Mouse (Mus musculus) heart, adult 2 months (tissue): ENCODE data around the gene Itpr1. TPM values are rescaled to one million over a fixed set of nuclear protein-coding genes. Genes with fewer than 3 reads are reported as not detected.

Experiments used
- DNase-seq, 2 experiments: peaks; one replicate each; pipeline ENCODE4 v3.0.0; 2021
- H3K27ac ChIP-seq: fragments of 200-600 bp; 2 replicates; pipeline ENCODE4 v1.8.1; 2022
- H3K27me3 ChIP-seq: fragments of 200-500 bp; 2 replicates; pipeline ENCODE4 v1.6.1; 2012; ENCODE audit warnings: mild to moderate bottlenecking, low read length, inconsistent platforms, mixed read lengths; ENCODE audit not compliant: control insufficient read depth, insufficient read depth
- H3K36me3 ChIP-seq: fragments of 200-500 bp; 2 replicates; pipeline ENCODE4 v1.6.1; 2012; ENCODE audit warnings: low read length, inconsistent platforms; ENCODE audit not compliant: control insufficient read depth, insufficient read depth
- H3K4me1 ChIP-seq: fragments of 200-500 bp; 2 replicates; pipeline ENCODE4 v1.6.1; 2011; ENCODE audit warnings: low read length; ENCODE audit not compliant: control insufficient read depth, insufficient read depth
- H3K4me3 ChIP-seq: fragments of 200-600 bp; 2 replicates; pipeline ENCODE4 v1.8.1; 2022
- H3K79me2 ChIP-seq: fragments of 200-500 bp; replicated peaks from 2 replicates; pipeline ENCODE4 v1.6.1; 2012; ENCODE audit warnings: mild to moderate bottlenecking, inconsistent platforms, low read length, moderate library complexity, mixed read lengths; ENCODE audit not compliant: control insufficient read depth, insufficient read depth
- H3K9ac ChIP-seq: fragments of 200-500 bp; 2 replicates; pipeline ENCODE4 v1.6.1; 2012; ENCODE audit warnings: low read depth, mild to moderate bottlenecking, control low read depth, inconsistent platforms, low read length, mixed read lengths
- CTCF ChIP-seq: fragments of 200-600 bp; IDR thresholded peaks from 2 replicates; pipeline ENCODE4 v1.8.1; 2022; ENCODE audit warnings: antibody characterized with exemption, mild to moderate bottlenecking, moderate library complexity
- EP300 ChIP-seq: fragments of 200-500 bp; IDR thresholded peaks from 2 replicates; pipeline ENCODE4 v1.6.1; 2011; ENCODE audit warnings: low read depth, low read length, control low read depth; ENCODE audit not compliant: insufficient read depth
- POLR2A ChIP-seq: fragments of 200-500 bp; IDR thresholded peaks from 2 replicates; pipeline ENCODE4 v1.6.1; 2011; ENCODE audit warnings: mild to moderate bottlenecking, low read depth, low read length, control low read depth; ENCODE audit not compliant: insufficient read depth
- WGBS: fragments of 180-500 bp; shearing (Covaris S2); methylation state at CpG from one replicate; pipeline ENCODE4 v1.1.7; 2018; 5-methylcytosine and 5-hydroxymethylcytosine counted together
- intact Hi-C: fragments of 180-260 bp; cut with DNase I; formaldehyde crosslinking; loops from one replicate; pipeline ENCODE4 v1.15.1; 2025
- polyA plus RNA-seq: library from polyadenylated mRNA; depleted of rRNA; stranded (reverse); fragments of >200 nt; gene quantifications from 2 replicates; pipeline ENCODE4 v1.2.3, GENCODE M21; 2012
- total RNA-seq, 2 experiments: library from RNA; stranded (reverse); gene quantifications; 2 replicates each; pipeline ENCODE4 v1.2.3; 2021

The Itpr1 gene
- total and polyA plus RNA-seq, 3 experiments: 14.0 to 47.6 (median 37.9) TPM

GRCm38 (mm10) chr6:108379041-108379440 is 166.1 kb downstream of the Itpr1 start:
- H3K27ac ChIP-seq: no peak overlapping the region
- no peak overlapping the region for H3K4me3 ChIP-seq
- H3K27me3 ChIP-seq: no peaks in the 10 kb centered on the region
- DNase-seq: no peak
- intact Hi-C loops: no loop called here
- no peaks in the 10 kb centered on the region; the same call in 1 of the 2 replicates for H3K4me1 ChIP-seq
- H3K36me3 ChIP-seq: peaks cover 6% of the 10 kb centered on the region
- TF ChIP-seq EP300 (no peak), POLR2A (no peak), CTCF (no peak)
- WGBS: 72% methylated on average over 3 of the region's 3 CpGs
- no peaks in the 10 kb centered on the region for H3K79me2 ChIP-seq
- no peak overlapping the region for H3K9ac ChIP-seq

DNA sequence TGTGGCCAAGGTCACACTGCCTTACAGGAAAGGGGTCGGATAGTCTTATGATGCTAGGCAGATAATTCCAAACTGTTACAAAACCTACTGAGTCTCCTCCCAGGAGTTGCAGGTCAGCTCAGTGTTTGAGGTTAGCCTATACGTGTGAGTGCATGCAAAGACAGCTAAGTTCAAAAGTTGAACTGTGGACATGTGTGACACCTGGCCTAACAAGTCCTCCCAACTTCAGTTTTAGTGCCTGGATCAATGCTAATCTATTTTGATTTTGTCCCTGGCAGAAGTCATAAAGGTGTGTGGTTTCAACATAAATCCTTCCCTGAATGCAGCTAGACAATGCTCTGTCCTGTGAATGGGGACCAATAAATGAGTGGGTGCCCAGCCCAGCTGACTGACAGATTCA is 167.3 kb downstream of the Itpr1 start:
- intact Hi-C loops: no loop called here

DNA sequence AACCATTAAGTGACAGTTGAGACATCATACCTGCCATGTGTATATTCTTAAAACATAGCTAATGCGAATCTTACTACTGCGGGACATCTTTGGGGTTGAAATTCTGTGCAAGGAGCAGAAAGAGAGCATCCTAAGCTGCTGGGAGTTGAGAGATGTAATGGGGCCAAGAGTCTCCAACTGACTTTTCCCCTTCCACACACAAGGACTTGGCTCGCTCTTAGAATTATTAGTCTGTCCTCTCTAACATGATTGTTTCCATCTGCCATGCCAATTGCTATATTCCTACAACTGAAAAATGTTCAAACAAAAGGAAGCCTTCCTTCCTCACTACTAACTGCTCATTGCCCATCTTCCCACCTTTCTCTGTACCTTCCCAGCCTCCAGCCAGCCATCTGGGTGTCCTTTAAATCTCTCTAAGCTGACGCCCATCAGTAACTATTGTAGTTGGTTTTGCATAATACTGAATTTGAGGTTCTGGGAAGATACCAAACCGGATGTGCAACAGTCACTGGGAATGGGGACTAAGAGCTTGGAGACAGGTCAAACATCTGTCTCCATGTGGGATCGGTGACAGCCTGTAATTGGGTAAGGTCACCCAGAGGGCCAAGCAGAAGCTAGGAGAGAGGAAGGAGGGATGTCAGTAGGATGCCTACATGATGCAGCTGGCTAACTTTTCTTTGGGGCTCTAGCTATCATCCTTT is 177.9 kb downstream of the Itpr1 start:
- no peak overlapping the region for H3K4me3 ChIP-seq
- no peaks in the 10 kb centered on the region for H3K79me2 ChIP-seq
- intact Hi-C loops: no loop called here
- WGBS: 75% methylated on average over 6 of the region's 6 CpGs
- no peaks in the 10 kb centered on the region for H3K27me3 ChIP-seq
- H3K36me3 ChIP-seq: peaks cover 2% of the 10 kb centered on the region
- peak; percentile 43 to 51 for DNase-seq
- no peak for TF ChIP-seq POLR2A
- no peak for TF ChIP-seq CTCF
- no peak for TF ChIP-seq EP300
- H3K27ac ChIP-seq: peak overlapping the region; percentile 8; the same call in 1 of the 2 replicates
- H3K9ac ChIP-seq: no peak overlapping the region
- no peaks in the 10 kb centered on the region for H3K4me1 ChIP-seq

More for the DNA sequence above, 167.3 kb downstream of the Itpr1 start:
- no peaks in the 10 kb centered on the region for H3K27me3 ChIP-seq
- DNase-seq: no peak
- TF ChIP-seq CTCF (no peak), EP300 (no peak), POLR2A (no peak)
- H3K36me3 ChIP-seq: peaks cover 6% of the 10 kb centered on the region
- no peak overlapping the region for H3K9ac ChIP-seq
- no peaks in the 10 kb centered on the region; the same call in 1 of the 2 replicates for H3K4me1 ChIP-seq
- no peak overlapping the region for H3K4me3 ChIP-seq
- H3K27ac ChIP-seq: no peak overlapping the region
- WGBS: 55% methylated on average over 2 of the region's 2 CpGs
- no peaks in the 10 kb centered on the region for H3K79me2 ChIP-seq

DNA sequence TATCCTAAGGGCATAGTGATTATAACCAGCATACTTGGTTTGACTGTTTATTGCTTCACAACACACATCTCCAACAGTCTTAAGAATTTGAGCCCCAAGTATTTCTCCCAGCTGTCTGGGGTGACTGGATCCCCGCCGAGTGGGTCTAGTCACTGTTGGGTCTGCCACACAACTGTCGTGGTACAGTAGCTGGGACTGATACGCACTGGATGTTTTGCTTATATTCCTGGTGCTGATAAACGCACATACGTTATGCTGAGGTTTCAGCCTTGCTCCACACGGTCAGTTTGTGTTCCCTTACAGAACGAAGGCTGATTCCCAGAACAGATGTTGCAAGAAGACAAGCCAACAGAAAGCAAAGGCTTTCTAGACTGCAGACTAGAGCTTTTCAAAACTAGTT is 180.2 kb downstream of the Itpr1 start:
- TF ChIP-seq POLR2A: no peak
- TF ChIP-seq CTCF: no peak
- no peak for TF ChIP-seq EP300
- Histone ChIP-seq H3K79me2 (no peaks in the 10 kb centered on the region), H3K27ac (no peak overlapping the region), H3K9ac (no peak overlapping the region), H3K36me3 (peaks cover 3% of the 10 kb centered on the region), H3K27me3 (no peaks in the 10 kb centered on the region), H3K4me3 (no peak overlapping the region), H3K4me1 (peaks cover under 1% of the 10 kb centered on the region; the same call in 1 of the 2 replicates)
- intact Hi-C loops: no loop called here
- no peak for DNase-seq
- WGBS: 85% methylated on average over 8 of the region's 8 CpGs

GRCm38 (mm10) chr6:108397956-108398355 is 185.1 kb downstream of the Itpr1 start:
- WGBS: 83% methylated on average over 3 of the region's 3 CpGs

DNA sequence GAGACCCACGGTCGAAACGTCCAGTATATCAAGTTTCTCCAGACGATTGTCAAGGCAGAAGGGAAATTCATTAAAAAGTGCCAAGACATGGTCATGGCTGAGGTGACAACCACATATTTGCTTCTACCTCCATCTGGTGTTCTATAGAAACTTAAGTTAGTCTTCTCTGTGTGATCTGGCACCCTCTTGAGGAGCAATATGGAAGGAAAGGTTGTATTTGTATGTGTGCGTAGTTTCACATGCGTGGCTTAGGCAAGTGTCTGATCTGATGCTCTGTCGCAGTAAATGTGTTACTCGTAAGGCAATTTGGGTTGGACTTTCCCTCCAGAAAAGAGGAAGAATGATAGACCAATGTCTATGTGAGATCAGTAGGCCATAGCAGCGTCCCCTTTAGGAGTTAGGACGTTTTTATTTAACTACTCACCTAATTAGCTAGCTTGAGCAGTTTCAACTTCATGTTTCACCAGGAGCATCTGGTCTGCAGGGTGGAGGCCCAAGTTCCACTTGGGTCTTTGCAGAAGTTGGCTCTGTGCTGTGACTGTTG is 188.6 kb downstream of the Itpr1 start:
- TF ChIP-seq CTCF (peak; percentile 29), POLR2A (no peak), EP300 (no peak)
- Histone ChIP-seq H3K9ac (no peak overlapping the region), H3K4me1 (peaks cover 1% of the 10 kb centered on the region; the same call in 1 of the 2 replicates), H3K79me2 (no peaks in the 10 kb centered on the region), H3K36me3 (peaks cover 2% of the 10 kb centered on the region), H3K4me3 (no peak overlapping the region), H3K27me3 (no peaks in the 10 kb centered on the region), H3K27ac (no peak overlapping the region)
- DNase-seq: no peak
- 83% methylated on average over 10 of the region's 10 CpGs for WGBS
- intact Hi-C loops: no loop called here

More at GRCm38 (mm10) chr6:108397956-108398355, 185.1 kb downstream of the Itpr1 start:
- Histone ChIP-seq H3K79me2 (no peaks in the 10 kb centered on the region), H3K9ac (no peak overlapping the region), H3K4me3 (no peak overlapping the region), H3K4me1 (peaks cover 1% of the 10 kb centered on the region; the same call in 1 of the 2 replicates), H3K27me3 (no peaks in the 10 kb centered on the region), H3K27ac (no peak overlapping the region), H3K36me3 (peaks cover 2% of the 10 kb centered on the region)
- DNase-seq: no peak
- TF ChIP-seq CTCF: no peak
- TF ChIP-seq EP300: no peak
- TF ChIP-seq POLR2A: no peak
- intact Hi-C loops: no loop called here
